In genomic region chr7:12927693-12928589, GRCm38 (mm10) we compare ENCODE assay signal across 8 mouse cellular contexts. TPM values are rescaled to one million over a fixed set of nuclear protein-coding genes. Genes with fewer than 3 reads are reported as not detected.
DNase-seq lines count a peak whose midpoint lies in the region; ATAC-seq lines count a peak whose summit lies in the region.

No protein-coding gene starts in this region.

- peaks cover 10% of the 10 kb centered on the region; the same call in 1 of the 2 replicates for H3K27me3 ChIP-seq in forebrain, embryonic 14.5 days (replicated peaks; ENCODE audit: control insufficient read depth, insufficient read depth, low read length)

- DNase-seq in layer of hippocampus, postnatal 10 days (ENCODE audit: low spot score in 2 of 2) = peak; percentile 40 to 48
- no peak for DNase-seq in layer of hippocampus, adult 11-12 months (ENCODE audit: low spot score)
- DNase-seq in forebrain, embryonic 14.5 days (ENCODE audit: low spot score) = peak; percentile 7
- DNase-seq in kidney, postnatal 10 days = peak; percentile 36
- peak; percentile 20 for DNase-seq in lung, postnatal 14 days
- DNase-seq in right cerebral cortex, postnatal 25 days = peak; percentile 43

- peaks cover 49% of the 10 kb centered on the region for H3K36me3 ChIP-seq in forebrain, embryonic 14.5 days (ENCODE audit: control insufficient read depth, insufficient read depth, low read length)

- 4% methylated on average over 65 of the region's 65 CpGs for WGBS in forebrain, embryonic 14.5 days

- peak overlapping the region; percentile 40 for H3K4me2 ChIP-seq in forebrain, embryonic 14.5 days (ENCODE audit: low read length)

- peak overlapping the region; percentile 48 for H3K9ac ChIP-seq in forebrain, embryonic 14.5 days (ENCODE audit: low read length)

- ATAC-seq in cerebellum, adult (ENCODE audit: insufficient number of reproducible peaks, low FRiP score, low TSS enrichment) = peak; percentile 61; the same call in 1 of the 2 replicates
- peak; percentile 38 for ATAC-seq in forebrain, embryonic 14.5 days
- ATAC-seq in erythroid progenitor cell, adult 5-6 weeks (replicated peaks; ENCODE audit: low FRiP score, poor library complexity, severe bottlenecking) = no peak

- H3K9me3 ChIP-seq in forebrain, embryonic 14.5 days (replicated peaks; ENCODE audit: control insufficient read depth, low read length) = no peaks in the 10 kb centered on the region

- no peak overlapping the region for H3K27ac ChIP-seq in forebrain, embryonic 14.5 days (ENCODE audit: low read depth, low read length)

- peaks cover 4% of the 10 kb centered on the region for H3K4me1 ChIP-seq in forebrain, embryonic 14.5 days (ENCODE audit: control insufficient read depth, insufficient read depth, low read length)

- H3K4me3 ChIP-seq in forebrain, embryonic 14.5 days (ENCODE audit: low read depth, low read length) = peak overlapping the region; percentile 9; the same call in 1 of the 2 replicates

RNA-seq across cellular contexts. Expression of gene Rnf225, which starts 0.7 kb away (rescaled TPM):
- 1 to 10 TPM; 1.2 TPM for total RNA-seq in layer of hippocampus, postnatal 10 days (2021)
- 0.48 and 0.57 TPM in 2 replicates for polyA plus RNA-seq in forebrain, embryonic 14.5 days (2014; fragmentation: Nextera tagmentation; extraction: Ambion mirVana)
- total RNA-seq in erythroid progenitor cell, adult 5-6 weeks (2015; ENCODE audit: low replicate concordance) = 0.42 TPM in 1 of 2 replicates, not detected in the other
- total RNA-seq in erythroid progenitor cell, adult 5-6 weeks (2017; ENCODE audit: low replicate concordance) = 0.51 TPM in 1 of 2 replicates, not detected in the other

RNA-seq across cellular contexts. Expression of gene Rps5, which starts 5.9 kb away (rescaled TPM):
- total RNA-seq in layer of hippocampus, postnatal 10 days (2021) = 100 to 1,000 TPM; 535 to 542 TPM
- 740 and 1,089 TPM in 2 replicates for polyA plus RNA-seq in forebrain, embryonic 14.5 days (2014; fragmentation: Nextera tagmentation; extraction: Ambion mirVana)
- total RNA-seq in erythroid progenitor cell, adult 5-6 weeks (2015; ENCODE audit: low replicate concordance) = 579 and 738 TPM in 2 replicates
- 178 and 253 TPM in 2 replicates for total RNA-seq in erythroid progenitor cell, adult 5-6 weeks (2017; ENCODE audit: low replicate concordance)

RNA-seq across cellular contexts. Expression of gene Zscan22, which starts 30.3 kb away (rescaled TPM):
- total RNA-seq in layer of hippocampus, postnatal 10 days (2021) = 10 to 100 TPM; 12.1 to 13.1 TPM
- polyA plus RNA-seq in forebrain, embryonic 14.5 days (2014; fragmentation: Nextera tagmentation; extraction: Ambion mirVana) = 15.4 and 16.3 TPM in 2 replicates
- 0.72 and 10.5 TPM in 2 replicates for total RNA-seq in erythroid progenitor cell, adult 5-6 weeks (2015; ENCODE audit: low replicate concordance)
- 1.4 TPM in 1 of 2 replicates, not detected in the other for total RNA-seq in erythroid progenitor cell, adult 5-6 weeks (2017; ENCODE audit: low replicate concordance)

RNA-seq across cellular contexts. Expression of gene Zfp324, which starts 37.7 kb away (rescaled TPM):
- 10 to 100 TPM; 14.7 to 15.7 TPM for total RNA-seq in layer of hippocampus, postnatal 10 days (2021)
- 10.1 and 11.4 TPM in 2 replicates for polyA plus RNA-seq in forebrain, embryonic 14.5 days (2014; fragmentation: Nextera tagmentation; extraction: Ambion mirVana)
- total RNA-seq in erythroid progenitor cell, adult 5-6 weeks (2015; ENCODE audit: low replicate concordance) = 0.42 and 0.72 TPM in 2 replicates
- total RNA-seq in erythroid progenitor cell, adult 5-6 weeks (2017; ENCODE audit: low replicate concordance) = 1.4 and 1.7 TPM in 2 replicates

RNA-seq across cellular contexts. Expression of gene Zfp128, which starts 47.0 kb away (rescaled TPM):
- 1 to 10 TPM; 6.0 to 8.9 TPM for total RNA-seq in layer of hippocampus, postnatal 10 days (2021)
- polyA plus RNA-seq in forebrain, embryonic 14.5 days (2014; fragmentation: Nextera tagmentation; extraction: Ambion mirVana) = 8.9 and 10.5 TPM in 2 replicates
- 0.72 and 0.84 TPM in 2 replicates for total RNA-seq in erythroid progenitor cell, adult 5-6 weeks (2015; ENCODE audit: low replicate concordance)
- 1.0 and 1.9 TPM in 2 replicates for total RNA-seq in erythroid progenitor cell, adult 5-6 weeks (2017; ENCODE audit: low replicate concordance)
